Mouse (Mus musculus): ENCODE data around the gene Gramd2. TPM values are rescaled to one million over a fixed set of nuclear protein-coding genes. Genes with fewer than 3 reads are reported as not detected.

Gene Gramd2
- 0.15 and 0.18 TPM in 2 replicates for polyA plus RNA-seq (2014; fragmentation: Nextera tagmentation; extraction: Ambion mirVana)

- peak within 1 kb of the TSS; percentile 40 for H3K4me3 ChIP-seq (ENCODE audit: low read depth, low read length)
- DNase-seq (ENCODE audit: low spot score, missing footprints) (peak; percentile 98), ATAC-seq (ENCODE audit: low FRiP score) (peak; percentile 97)
- 1% methylated on average over 45 of the region's 47 CpGs for WGBS
- H3K9ac ChIP-seq (ENCODE audit: low read length) = peak within 1 kb of the TSS; percentile 59
- peaks cover 7% of the 10 kb centered on the region for H3K4me1 ChIP-seq (ENCODE audit: control insufficient read depth, insufficient read depth, low read length)
- peaks cover 21% of the 10 kb centered on the region for H3K27me3 ChIP-seq (ENCODE audit: control insufficient read depth, insufficient read depth, low read length)
- H3K9me3 ChIP-seq (ENCODE audit: control insufficient read depth, low read length) = no peaks in the 10 kb centered on the region
- peaks cover 31% of the 10 kb centered on the region for H3K36me3 ChIP-seq (ENCODE audit: control insufficient read depth, insufficient read depth, low read length)
- H3K27ac ChIP-seq (ENCODE audit: low read depth, low read length) = no peak within 1 kb of the TSS
- H3K4me2 ChIP-seq = peak within 1 kb of the TSS; percentile 90
These were observed at the start of gene Gramd2 for GRCm38 (mm10) chr9:59679678-59680533. TSS of gene Gramd2 (plus strand) at chr9:59680144.

GRCm38 (mm10) chr9:59638372-59638771 is 41.6 kb upstream of the Gramd2 start:
- WGBS = 95% methylated on average over 1 of the region's 1 CpGs
- DNase-seq (ENCODE audit: low spot score, missing footprints) = peak; percentile 19
- Histone ChIP-seq H3K4me2 (no peak overlapping the region), H3K36me3 (ENCODE audit: control insufficient read depth, insufficient read depth, low read length) (peaks cover 16% of the 10 kb centered on the region), H3K27ac (ENCODE audit: low read depth, low read length) (no peak overlapping the region), H3K4me1 (ENCODE audit: control insufficient read depth, insufficient read depth, low read length) (no peaks in the 10 kb centered on the region), H3K27me3 (ENCODE audit: control insufficient read depth, insufficient read depth, low read length) (no peaks in the 10 kb centered on the region), H3K9ac (ENCODE audit: low read length) (no peak overlapping the region), H3K9me3 (ENCODE audit: control insufficient read depth, low read length) (no peaks in the 10 kb centered on the region), H3K4me3 (ENCODE audit: low read depth, low read length) (no peak overlapping the region)
- no peak for ATAC-seq (ENCODE audit: low FRiP score)

- H3K4me2 ChIP-seq = no peak overlapping the region
- WGBS = 89% methylated on average over 4 of the region's 4 CpGs
- H3K4me1 ChIP-seq (ENCODE audit: control insufficient read depth, insufficient read depth, low read length) = no peaks in the 10 kb centered on the region
- no peak overlapping the region for H3K27ac ChIP-seq (ENCODE audit: low read depth, low read length)
- H3K36me3 ChIP-seq (ENCODE audit: control insufficient read depth, insufficient read depth, low read length) = peaks cover 7% of the 10 kb centered on the region; the same call in 1 of the 2 replicates
- no peaks in the 10 kb centered on the region for H3K9me3 ChIP-seq (ENCODE audit: control insufficient read depth, low read length)
- peak; percentile 65 for DNase-seq (ENCODE audit: low spot score, missing footprints)
- H3K27me3 ChIP-seq (ENCODE audit: control insufficient read depth, insufficient read depth, low read length) = no peaks in the 10 kb centered on the region
- ATAC-seq (ENCODE audit: low FRiP score) = no peak
- no peak overlapping the region for H3K4me3 ChIP-seq (ENCODE audit: low read depth, low read length)
- H3K9ac ChIP-seq (ENCODE audit: low read length) = no peak overlapping the region
These were observed 40.0 kb upstream of the Gramd2 start for GRCm38 (mm10) chr9:59639936-59640335.

- WGBS = 84% methylated on average over 2 of the region's 2 CpGs
- no peak overlapping the region for H3K4me2 ChIP-seq
- H3K4me3 ChIP-seq (ENCODE audit: low read depth, low read length) = no peak overlapping the region
- peaks cover 7% of the 10 kb centered on the region; the same call in 1 of the 2 replicates for H3K36me3 ChIP-seq (ENCODE audit: control insufficient read depth, insufficient read depth, low read length)
- ATAC-seq (ENCODE audit: low FRiP score) (no peak), DNase-seq (ENCODE audit: low spot score, missing footprints) (no peak)
- H3K9me3 ChIP-seq (ENCODE audit: control insufficient read depth, low read length) = no peaks in the 10 kb centered on the region
- H3K4me1 ChIP-seq (ENCODE audit: control insufficient read depth, insufficient read depth, low read length) = no peaks in the 10 kb centered on the region
- no peak overlapping the region for H3K27ac ChIP-seq (ENCODE audit: low read depth, low read length)
- no peak overlapping the region for H3K9ac ChIP-seq (ENCODE audit: low read length)
- H3K27me3 ChIP-seq (ENCODE audit: control insufficient read depth, insufficient read depth, low read length) = no peaks in the 10 kb centered on the region
These were observed 38.6 kb upstream of the Gramd2 start for GRCm38 (mm10) chr9:59641320-59641719.

GRCm38 (mm10) chr9:59649911-59650310 is 30.0 kb upstream of the Gramd2 start:
- no peak overlapping the region for H3K9ac ChIP-seq (ENCODE audit: low read length)
- H3K4me2 ChIP-seq = no peak overlapping the region
- ATAC-seq (ENCODE audit: low FRiP score) (no peak), DNase-seq (ENCODE audit: low spot score, missing footprints) (peak; percentile 79)
- H3K4me3 ChIP-seq (ENCODE audit: low read depth, low read length) = no peak overlapping the region
- no peaks in the 10 kb centered on the region for H3K27me3 ChIP-seq (ENCODE audit: control insufficient read depth, insufficient read depth, low read length)
- H3K27ac ChIP-seq (ENCODE audit: low read depth, low read length) = no peak overlapping the region
- no peaks in the 10 kb centered on the region for H3K9me3 ChIP-seq (ENCODE audit: control insufficient read depth, low read length)
- 96% methylated on average over 4 of the region's 4 CpGs for WGBS
- H3K4me1 ChIP-seq (ENCODE audit: control insufficient read depth, insufficient read depth, low read length) = no peaks in the 10 kb centered on the region
- H3K36me3 ChIP-seq (ENCODE audit: control insufficient read depth, insufficient read depth, low read length) = peaks cover 7% of the 10 kb centered on the region

- no peak overlapping the region for H3K4me2 ChIP-seq
- peaks cover 7% of the 10 kb centered on the region for H3K36me3 ChIP-seq (ENCODE audit: control insufficient read depth, insufficient read depth, low read length)
- 40% methylated on average over 3 of the region's 3 CpGs for WGBS
- no peaks in the 10 kb centered on the region for H3K9me3 ChIP-seq (ENCODE audit: control insufficient read depth, low read length)
- ATAC-seq (ENCODE audit: low FRiP score) (no peak), DNase-seq (ENCODE audit: low spot score, missing footprints) (peak; percentile 8)
- peaks cover 2% of the 10 kb centered on the region; the same call in 1 of the 2 replicates for H3K4me1 ChIP-seq (ENCODE audit: control insufficient read depth, insufficient read depth, low read length)
- H3K9ac ChIP-seq (ENCODE audit: low read length) = no peak overlapping the region
- no peaks in the 10 kb centered on the region for H3K27me3 ChIP-seq (ENCODE audit: control insufficient read depth, insufficient read depth, low read length)
- H3K4me3 ChIP-seq (ENCODE audit: low read depth, low read length) = no peak overlapping the region
- no peak overlapping the region for H3K27ac ChIP-seq (ENCODE audit: low read depth, low read length)
These were observed 26.6 kb upstream of the Gramd2 start for GRCm38 (mm10) chr9:59653371-59653770.

- H3K9me3 ChIP-seq (ENCODE audit: control insufficient read depth, low read length) = no peaks in the 10 kb centered on the region
- DNase-seq (ENCODE audit: low spot score, missing footprints) (peak; percentile 21), ATAC-seq (ENCODE audit: low FRiP score) (no peak)
- WGBS = 97% methylated on average over 2 of the region's 2 CpGs
- H3K27me3 ChIP-seq (ENCODE audit: control insufficient read depth, insufficient read depth, low read length) = no peaks in the 10 kb centered on the region
- no peak overlapping the region for H3K4me2 ChIP-seq
- H3K36me3 ChIP-seq (ENCODE audit: control insufficient read depth, insufficient read depth, low read length) = peaks cover 3% of the 10 kb centered on the region; the same call in 1 of the 2 replicates
- no peak overlapping the region for H3K9ac ChIP-seq (ENCODE audit: low read length)
- no peak overlapping the region for H3K27ac ChIP-seq (ENCODE audit: low read depth, low read length)
- H3K4me3 ChIP-seq (ENCODE audit: low read depth, low read length) = no peak overlapping the region
- H3K4me1 ChIP-seq (ENCODE audit: control insufficient read depth, insufficient read depth, low read length) = peaks cover 6% of the 10 kb centered on the region
These were observed 25.4 kb upstream of the Gramd2 start for GRCm38 (mm10) chr9:59654450-59654983.

GRCm38 (mm10) chr9:59655958-59656634 is 23.8 kb upstream of the Gramd2 start, which contains the start of gene Pkm:
TSS of gene Pkm (plus strand) at chr9:59656368.
- Histone ChIP-seq H3K9me3 (ENCODE audit: control insufficient read depth, low read length) (no peaks in the 10 kb centered on the region), H3K36me3 (ENCODE audit: control insufficient read depth, insufficient read depth, low read length) (0 out of 2 replicates have a peak, but pooled peaks cover 2% of the 10 kb centered on the region), H3K4me3 (ENCODE audit: low read depth, low read length) (peak within 1 kb of the TSS; percentile 89), H3K4me2 (peak within 1 kb of the TSS; percentile 86), H3K27ac (ENCODE audit: low read depth, low read length) (peak within 1 kb of the TSS; percentile 98), H3K27me3 (ENCODE audit: control insufficient read depth, insufficient read depth, low read length) (no peaks in the 10 kb centered on the region), H3K9ac (ENCODE audit: low read length) (peak within 1 kb of the TSS; percentile 98), H3K4me1 (ENCODE audit: control insufficient read depth, insufficient read depth, low read length) (peaks cover 20% of the 10 kb centered on the region)
- ATAC-seq (ENCODE audit: low FRiP score) (peak; percentile 89), DNase-seq (ENCODE audit: low spot score, missing footprints) (peak; percentile 99)
- under 1% methylated on average over 46 of the region's 46 CpGs for WGBS
